Mouse (Mus musculus) heart, postnatal 4 days (tissue): ENCODE measurements around the gene Rgs4. TPM values are rescaled to one million over a fixed set of nuclear protein-coding genes. Genes with fewer than 3 reads are reported as not detected.

Experiments
- total RNA-seq, 2 experiments: library from RNA; stranded (reverse); gene quantifications; 2 replicates each; pipeline ENCODE4 v1.2.3; 2021

The Rgs4 gene
- total RNA-seq, 2 experiments from 2014 or later = 7.3 to 9.8 TPM

Other genes with a start within 250 kb of the Rgs4 start
- gene Nuf2, start 216.2 kb downstream of the Rgs4 start, total RNA-seq = 10 to 100 TPM; 35.8 to 41.8 TPM
- gene Rgs5, start 92.1 kb downstream of the Rgs4 start, total RNA-seq = 100 to 1,000 TPM; 179 to 211 TPM
- gene Ccdc190, start 181.0 kb upstream of the Rgs4 start, total RNA-seq = not detected
- gene Hsd17b7, start 221.6 kb upstream of the Rgs4 start, total RNA-seq = 10 to 100 TPM; 30.9 to 34.2 TPM